Comparison of ENCODE assay signal across 10 mouse cellular contexts in genomic region chr13:69252335-69252734, GRCm38 (mm10).
DNase-seq lines count a peak whose midpoint lies in the region; ATAC-seq lines count a peak whose summit lies in the region.
"Had no signal": no experiment of that assay in that cellular context is flagged by ENCODE, and none has a peak within 500 bp of the region (broad histone marks: within the 10 kb centered on the region; RNA-seq: fewer than 3 reads in every experiment).

No protein-coding gene starts in this region.

- intact Hi-C loops in left cerebral cortex, postnatal 4 days (cut with DNase I): no loop called here
- intact Hi-C loops in left cerebral cortex, postnatal 36 days (cut with DNase I): no loop called here

- no peak overlapping the region for H3K4me2 ChIP-seq in forebrain, embryonic 13.5 days
- H3K4me2 ChIP-seq in midbrain, embryonic 15.5 days: no peak overlapping the region
- H3K4me2 ChIP-seq: heart, embryonic 11.5 days; liver, embryonic 13.5 days had no signal

- no peak overlapping the region for H3K9ac ChIP-seq in forebrain, embryonic 13.5 days
- H3K9ac ChIP-seq in midbrain, embryonic 15.5 days: no peak overlapping the region
- H3K9ac ChIP-seq: liver, embryonic 13.5 days had no signal

- peak; percentile 87 for ATAC-seq in forebrain, embryonic 13.5 days
- ATAC-seq in midbrain, embryonic 15.5 days (replicated peaks): peak; percentile 86

- H3K36me3 ChIP-seq in forebrain, embryonic 13.5 days (ENCODE audit: poor library complexity, severe bottlenecking): no peaks in the 10 kb centered on the region
- H3K36me3 ChIP-seq in midbrain, embryonic 15.5 days (replicated peaks): no peaks in the 10 kb centered on the region
- H3K36me3 ChIP-seq: liver, embryonic 13.5 days had no signal

- no peaks in the 10 kb centered on the region for H3K27me3 ChIP-seq in forebrain, embryonic 13.5 days
- H3K27me3 ChIP-seq in midbrain, embryonic 15.5 days (replicated peaks): no peaks in the 10 kb centered on the region
- H3K27me3 ChIP-seq: liver, embryonic 13.5 days had no signal

- H3K27ac ChIP-seq in forebrain, embryonic 13.5 days: peak overlapping the region; percentile 14
- no peak overlapping the region for H3K27ac ChIP-seq in midbrain, embryonic 15.5 days
- H3K27ac ChIP-seq: liver, embryonic 13.5 days had no signal

- H3K4me3 ChIP-seq in forebrain, embryonic 13.5 days: no peak overlapping the region
- H3K4me3 ChIP-seq in midbrain, embryonic 15.5 days: no peak overlapping the region
- H3K4me3 ChIP-seq: liver, embryonic 13.5 days had no signal

- H3K9me3 ChIP-seq in forebrain, embryonic 13.5 days (replicated peaks): peaks cover 7% of the 10 kb centered on the region
- no peaks in the 10 kb centered on the region for H3K9me3 ChIP-seq in midbrain, embryonic 15.5 days

- H3K4me1 ChIP-seq in forebrain, embryonic 13.5 days: peaks cover 8% of the 10 kb centered on the region
- H3K4me1 ChIP-seq in midbrain, embryonic 15.5 days: no peaks in the 10 kb centered on the region
- H3K4me1 ChIP-seq: liver, embryonic 13.5 days had no signal

- 53% methylated on average over 10 of the region's 10 CpGs for WGBS in forebrain, embryonic 13.5 days
- 73% methylated on average over 10 of the region's 10 CpGs for WGBS in midbrain, embryonic 15.5 days

- peak; percentile 12 for DNase-seq in adrenal gland, postnatal 14 days
- DNase-seq in adrenal gland, postnatal 25 days: no peak
- DNase-seq in left cerebral cortex, postnatal 4 days: peak; percentile 90
- DNase-seq in left cerebral cortex, postnatal 36 days (ENCODE audit: low spot score in 2 of 2): no peak
- DNase-seq in urinary bladder, postnatal 4 days (ENCODE audit: low spot score in 2 of 2): no peak
- DNase-seq in cerebellum, adult 9-11 months: no peak
- DNase-seq: liver, embryonic 13.5 days had no signal

Comparison
In these comparisons a context has a peak if more than half of its experiments do, and no peak if none do; other contexts are left out.
1. DNase-seq: peak in adrenal gland, postnatal 14 days (single experiment) and left cerebral cortex, postnatal 4 days (single experiment); none in adrenal gland, postnatal 25 days (single experiment), left cerebral cortex, postnatal 36 days (0 of 2), urinary bladder, postnatal 4 days (0 of 2) and cerebellum, adult 9-11 months (single experiment).